Mouse (Mus musculus) cortical plate, adult 2 months (tissue): ENCODE results near the gene Gm49396.

Experiments
- CTCF ChIP-seq: fragments of 200-500 bp; IDR thresholded peaks from 2 replicates; pipeline ENCODE4 v1.5.1; 2011; ENCODE audit warnings: mild to moderate bottlenecking, control low read depth, low read length; ENCODE audit not compliant: insufficient read depth; ENCODE audit errors: extremely low read depth
- POLR2A ChIP-seq: fragments of 200-500 bp; IDR thresholded peaks from 2 replicates; pipeline ENCODE4 v1.6.1; 2011; ENCODE audit warnings: mild to moderate bottlenecking, low read length, control low read depth; ENCODE audit not compliant: insufficient read depth; ENCODE audit errors: extremely low read depth

GRCm38 (mm10) chr7:30563906-30564280, 749 bp downstream of the Gm49396 start:
- TF ChIP-seq CTCF: no peak
- TF ChIP-seq POLR2A: no peak
